Mouse (Mus musculus): Measurements from ENCODE around the gene Rela. TPM values are rescaled to one million over a fixed set of nuclear protein-coding genes. Genes with fewer than 3 reads are reported as not detected.

The Rela gene
- 21.0 and 22.1 TPM in 2 replicates for total RNA-seq (2012; rRNA removed)
- 11.1 and 12.1 TPM in 2 replicates for total RNA-seq (2014; rRNA removed)
- polyA plus RNA-seq (2012; ENCODE audit: insufficient read length, low read depth): 43.8 and 51.9 TPM in 2 replicates

- Histone ChIP-seq H3K9ac (ENCODE audit: insufficient read depth, low read depth) (peak within 1 kb of the TSS; percentile 79), H3K27me3 (replicated peaks) (no peaks in the 10 kb centered on the region), H3K36me3 (replicated peaks in 1 of 2; ENCODE audit: control insufficient read depth in 1 of 2, insufficient read depth in 1 of 2, low read length in 1 of 2) (peaks cover 36 to 41% of the 10 kb centered on the region in 2 experiments), H3K4me2 (ENCODE audit: insufficient read depth, low read depth, poor library complexity, severe bottlenecking) (peak within 1 kb of the TSS; percentile 76), H3K4me3 (replicated peaks in 1 of 3; ENCODE audit: low read depth in 2 of 3, low read length in 2 of 3, poor library complexity in 1 of 3) (peak within 1 kb of the TSS; percentile 73 to 85 (median 82)), H3K27ac (ENCODE audit: insufficient read depth, low read depth) (peak within 1 kb of the TSS; percentile 68), H3K9me3 (replicated peaks; ENCODE audit: low read length) (no peaks in the 10 kb centered on the region), H3K4me1 (ENCODE audit: control insufficient read depth in 1 of 2, insufficient read depth in 2 of 2) (peaks cover 6 to 28% of the 10 kb centered on the region in 2 experiments), H3K79me2 (replicated peaks; ENCODE audit: control insufficient read depth, extremely low read depth, insufficient read depth, poor library complexity, severe bottlenecking) (peaks cover 14% of the 10 kb centered on the region)
- in situ Hi-C loops (cut with MboI; ENCODE audit: low pct_ligation_motif_present, low pct_unique_long_range_greater_than_20kb, low sequenced_read_pairs) (no loop called here), dilution Hi-C loops (cut with MboI; ENCODE audit: extremely low pct_ligation_motif_present, extremely low pct_unique_long_range_greater_than_20kb, low sequenced_read_pairs) (no loop called here)
- peak; percentile 85 for DNase-seq (ENCODE audit: extremely low read depth)
- TF ChIP-seq MAZ (IDR thresholded peaks at IDR 0.05; ENCODE audit: low read depth, low read length) (no peak), NRF1 (IDR thresholded peaks at IDR 0.05; ENCODE audit: low read depth, low read length) (peak; percentile 87), PAX5 (IDR thresholded peaks at IDR 0.05; ENCODE audit: low read length) (no peak), ZNF384 (IDR thresholded peaks at IDR 0.05; ENCODE audit: low read depth, low read length) (no peak), POLR2AphosphoS2 (IDR thresholded peaks at IDR 0.05; ENCODE audit: low read depth, low read length) (0 out of 2 replicates have a peak, but pooled peaks have one; percentile 43), MAX (IDR thresholded peaks at IDR 0.05; ENCODE audit: low read length) (peak; percentile 67), MAFK (IDR thresholded peaks at IDR 0.05; ENCODE audit: insufficient replicate concordance, low read length) (no peak), POLR2A (IDR thresholded peaks at IDR 0.05; ENCODE audit: low read depth, low read length) (peak; percentile 90), RCOR1 (conservative IDR thresholded peaks at IDR 0.05; ENCODE audit: low read depth, low read length) (no peak), UBTF (IDR thresholded peaks at IDR 0.05; ENCODE audit: low read depth, low read length) (no peak), MYC (IDR thresholded peaks at IDR 0.05; ENCODE audit: low read depth, low read length) (no peak), E2F4 (IDR thresholded peaks at IDR 0.05; ENCODE audit: insufficient replicate concordance, low read depth, low read length) (no peak), JUND (conservative IDR thresholded peaks at IDR 0.05; ENCODE audit: low read depth, low read length) (no peak), CHD1 (IDR thresholded peaks at IDR 0.05; ENCODE audit: low read depth, low read length) (no peak), ZMIZ1 (IDR thresholded peaks at IDR 0.05; ENCODE audit: low read depth, low read length) (peak; percentile 82), TBP (conservative IDR thresholded peaks at IDR 0.05; ENCODE audit: low read depth, low read length) (0 out of 2 replicates have a peak, but pooled peaks have one; percentile 30), USF2 (conservative IDR thresholded peaks at IDR 0.05; ENCODE audit: low read depth, low read length) (no peak; the same call in 1 of the 2 replicates), USF1 (IDR thresholded peaks at IDR 0.05; ENCODE audit: low read depth, low read length) (no peak), ZC3H11A (IDR thresholded peaks at IDR 0.05; ENCODE audit: low read depth, low read length) (no peak), ETS1 (conservative IDR thresholded peaks at IDR 0.05; ENCODE audit: low read depth, low read length) (peak; percentile 41; the same call in 1 of the 2 replicates), CHD2 (IDR thresholded peaks at IDR 0.05; ENCODE audit: low read length) (no peak), SIN3A (IDR thresholded peaks at IDR 0.05; ENCODE audit: low read length) (peak; percentile 78), MEF2A (IDR thresholded peaks at IDR 0.05; ENCODE audit: borderline replicate concordance, low read depth, low read length) (0 out of 2 replicates have a peak, but pooled peaks have one; percentile 12), JUN (IDR thresholded peaks at IDR 0.05; ENCODE audit: insufficient read depth, low read depth, low read length) (no peak), ZKSCAN1 (IDR thresholded peaks at IDR 0.05; ENCODE audit: borderline replicate concordance, low read depth, low read length) (no peak), CTCF (conservative IDR thresholded peaks at IDR 0.05 in 1 of 2, IDR thresholded peaks at IDR 0.05 in 1 of 2; ENCODE audit: low read depth in 2 of 2, low read length in 2 of 2) (no peak), SMC3 (IDR thresholded peaks at IDR 0.05; ENCODE audit: low read depth, low read length) (no peak), TCF12 (IDR thresholded peaks at IDR 0.05; ENCODE audit: low read depth, low read length) (peak; percentile 47; the same call in 1 of the 2 replicates), HCFC1 (IDR thresholded peaks at IDR 0.05; ENCODE audit: low read depth, low read length) (0 out of 2 replicates have a peak, but pooled peaks have one; percentile 33), BHLHE40 (IDR thresholded peaks at IDR 0.05; ENCODE audit: low read depth, low read length) (no peak; the same call in 1 of the 2 replicates), ELF1 (IDR thresholded peaks at IDR 0.05; ENCODE audit: low read depth, low read length) (peak; percentile 85), MXI1 (IDR thresholded peaks at IDR 0.05; ENCODE audit: low read depth, low read length) (peak; percentile 69), NELFE (IDR thresholded peaks at IDR 0.05; ENCODE audit: low read depth, low read length) (peak; percentile 89), EP300 (IDR thresholded peaks at IDR 0.05; ENCODE audit: low read length) (no peak), RAD21 (IDR thresholded peaks at IDR 0.05; ENCODE audit: low read depth, low read length) (no peak), KAT2A (IDR thresholded peaks at IDR 0.05; ENCODE audit: insufficient replicate concordance, low read length) (no peak), IRF4 (IDR thresholded peaks at IDR 0.05; ENCODE audit: low read depth, low read length) (peak; percentile 29; the same call in 1 of the 2 replicates)
These were observed at the start of gene Rela for GRCm38 (mm10) chr19:5637069-5638047. TSS of gene Rela (plus strand) at chr19:5637483.

Measured in CH12.LX (cell line).